Mouse (Mus musculus): ENCODE results near the gene Lingo1.

- TF ChIP-seq CTCF (IDR thresholded peaks at IDR 0.05; ENCODE audit: insufficient read depth, low read length) = no peak
- no peak for TF ChIP-seq POLR2A (IDR thresholded peaks at IDR 0.05; ENCODE audit: borderline replicate concordance, extremely low read depth, low read depth, low read length)
These were observed 49.9 kb downstream of the Lingo1 start for GRCm38 (mm10) chr9:56746195-56746925.

All from lung, adult 2 months (tissue).